Mouse (Mus musculus) lung, embryonic 14.5 days (tissue): ENCODE data around the gene Dgkh. TPM values are rescaled to one million over a fixed set of nuclear protein-coding genes. Genes with fewer than 3 reads are reported as not detected.

Source experiments
- ATAC-seq: fragments of 200-750 bp; cut with Nextera tagmentation; 2 replicates; pipeline ENCODE4 v1.8.0; 2017; ENCODE audit warnings: mild to moderate bottlenecking, moderate TSS enrichment, moderate library complexity; ENCODE audit not compliant: insufficient read depth
- DNase-seq: peaks from one replicate; pipeline ENCODE4 v3.0.0-alpha.2; 2015
- H3K27ac ChIP-seq: fragments of 300-500 bp; sonication (generic); 2 replicates; pipeline ENCODE4 v1.5.1; 2014; ENCODE audit warnings: low read depth, mild to moderate bottlenecking, moderate library complexity
- H3K27me3 ChIP-seq: fragments of 300-500 bp; sonication (generic); 2 replicates; pipeline ENCODE4 v1.6.1; 2014; ENCODE audit warnings: low read length, control low read depth; ENCODE audit not compliant: insufficient read depth
- H3K36me3 ChIP-seq: fragments of 300-500 bp; sonication (generic); 2 replicates; pipeline ENCODE4 v1.6.1; 2014; ENCODE audit warnings: control low read depth; ENCODE audit not compliant: insufficient read depth
- H3K4me1 ChIP-seq: fragments of 300-500 bp; sonication (generic); 2 replicates; pipeline ENCODE4 v1.6.1; 2014; ENCODE audit warnings: antibody characterized with exemption, control low read depth; ENCODE audit not compliant: insufficient read depth
- H3K4me2 ChIP-seq: fragments of 300-500 bp; sonication (generic); 2 replicates; pipeline ENCODE4 v1.6.1; 2014; ENCODE audit warnings: mild to moderate bottlenecking
- H3K4me3 ChIP-seq: fragments of 300-500 bp; sonication (generic); 2 replicates; pipeline ENCODE4 v1.5.1; 2014; ENCODE audit warnings: low read depth, low read length
- H3K9ac ChIP-seq: fragments of 300-500 bp; sonication (generic); 2 replicates; pipeline ENCODE4 v1.6.1; 2014
- H3K9me3 ChIP-seq: fragments of 300-500 bp; sonication (generic); 2 replicates; pipeline ENCODE4 v1.6.1; 2016; ENCODE audit warnings: low read depth, low read length, control low read depth
- CTCF ChIP-seq: IDR thresholded peaks from 2 replicates; pipeline ENCODE4 v1.5.1; 2016; ENCODE audit warnings: antibody characterized with exemption, low read depth
- WGBS: fragments of 180-500 bp; shearing (Covaris S2); extraction: QIAGEN DNeasy Blood & Tissue Kit; methylation state at CpG from one replicate; pipeline ENCODE4 v1.1.7; 2014; 5-methylcytosine and 5-hydroxymethylcytosine counted together
- polyA plus RNA-seq: library from polyadenylated mRNA; unstranded; fragments of >200 nt; fragmentation: Nextera tagmentation; extraction: Ambion mirVana; gene quantifications from 2 replicates; pipeline ENCODE4 v1.2.1, GENCODE M21; 2014

The Dgkh gene
- polyA plus RNA-seq, 1 experiment from 2014 or later = 3.4 TPM

GRCm38 (mm10) chr14:78702048-78702447 is 30.5 kb downstream of the Dgkh start:
- Histone ChIP-seq H3K27me3 (no peaks in the 10 kb centered on the region), H3K4me3 (no peak overlapping the region), H3K9me3 (no peaks in the 10 kb centered on the region), H3K27ac (no peak overlapping the region), H3K4me1 (peaks cover 9% of the 10 kb centered on the region), H3K4me2 (no peak overlapping the region), H3K36me3 (no peaks in the 10 kb centered on the region), H3K9ac (no peak overlapping the region)
- 28% methylated on average over 4 of the region's 4 CpGs for WGBS
- no peak for TF ChIP-seq CTCF
- ATAC-seq = peak; percentile 77
- peak; percentile 88 for DNase-seq

- no peaks in the 10 kb centered on the region for H3K27me3 ChIP-seq
- no peak for TF ChIP-seq CTCF
- H3K36me3 ChIP-seq = no peaks in the 10 kb centered on the region
- peak overlapping the region; percentile 22 for H3K27ac ChIP-seq
- H3K4me2 ChIP-seq = peak overlapping the region; percentile 40; the same call in 1 of the 2 replicates
- WGBS = 32% methylated on average over 8 of the region's 8 CpGs
- no peak for DNase-seq
- H3K9ac ChIP-seq = no peak overlapping the region
- no peaks in the 10 kb centered on the region for H3K9me3 ChIP-seq
- H3K4me3 ChIP-seq = no peak overlapping the region
- H3K4me1 ChIP-seq = peaks cover 9% of the 10 kb centered on the region
- ATAC-seq = peak; percentile 15; the same call in 1 of the 2 replicates
Observed at GRCm38 (mm10) chr14:78701501-78701900, 31.1 kb downstream of the Dgkh start.

- ATAC-seq = peak; percentile 84
- peak overlapping the region; percentile 22 for H3K27ac ChIP-seq
Observed at GRCm38 (mm10) chr14:78701087-78701486, 31.5 kb downstream of the Dgkh start.

GRCm38 (mm10) chr14:78699634-78700033 is 32.9 kb downstream of the Dgkh start:
- no peak for ATAC-seq
- no peak overlapping the region for H3K4me3 ChIP-seq
- H3K27ac ChIP-seq = no peak overlapping the region
- H3K27me3 ChIP-seq = no peaks in the 10 kb centered on the region
- H3K36me3 ChIP-seq = no peaks in the 10 kb centered on the region
- H3K9ac ChIP-seq = no peak overlapping the region
- WGBS = 73% methylated on average over 3 of the region's 3 CpGs
- no peak for DNase-seq
- no peak for TF ChIP-seq CTCF
- no peak overlapping the region for H3K4me2 ChIP-seq
- peaks cover 9% of the 10 kb centered on the region for H3K4me1 ChIP-seq
- no peaks in the 10 kb centered on the region for H3K9me3 ChIP-seq

More at GRCm38 (mm10) chr14:78701087-78701486, 31.5 kb downstream of the Dgkh start:
- 25% methylated on average over 9 of the region's 9 CpGs for WGBS
- H3K9ac ChIP-seq = no peak overlapping the region
- no peak overlapping the region for H3K4me3 ChIP-seq
- no peaks in the 10 kb centered on the region for H3K9me3 ChIP-seq
- peak overlapping the region; percentile 40; the same call in 1 of the 2 replicates for H3K4me2 ChIP-seq
- no peak for TF ChIP-seq CTCF
- H3K36me3 ChIP-seq = no peaks in the 10 kb centered on the region
- peaks cover 9% of the 10 kb centered on the region for H3K4me1 ChIP-seq
- no peaks in the 10 kb centered on the region for H3K27me3 ChIP-seq
- peak; percentile 83 for DNase-seq

GRCm38 (mm10) chr14:78699196-78699595 is 33.4 kb downstream of the Dgkh start:
- no peak overlapping the region for H3K27ac ChIP-seq
- no peak overlapping the region for H3K9ac ChIP-seq
- H3K4me3 ChIP-seq = no peak overlapping the region
- H3K4me2 ChIP-seq = no peak overlapping the region
- no peak for TF ChIP-seq CTCF
- peaks cover 9% of the 10 kb centered on the region for H3K4me1 ChIP-seq
- no peaks in the 10 kb centered on the region for H3K27me3 ChIP-seq
- DNase-seq = no peak
- H3K36me3 ChIP-seq = no peaks in the 10 kb centered on the region
- no peaks in the 10 kb centered on the region for H3K9me3 ChIP-seq
- ATAC-seq = no peak
- 79% methylated on average over 5 of the region's 5 CpGs for WGBS

- H3K9me3 ChIP-seq = no peaks in the 10 kb centered on the region
- ATAC-seq (no peak), DNase-seq (no peak)
- H3K4me3 ChIP-seq = no peak overlapping the region
- H3K9ac ChIP-seq = no peak overlapping the region
- H3K27me3 ChIP-seq = no peaks in the 10 kb centered on the region
- H3K4me2 ChIP-seq = no peak overlapping the region
- no peak for TF ChIP-seq CTCF
- H3K36me3 ChIP-seq = no peaks in the 10 kb centered on the region
- 88% methylated on average over 8 of the region's 8 CpGs for WGBS
- H3K4me1 ChIP-seq = peaks cover 5% of the 10 kb centered on the region; the same call in 1 of the 2 replicates
- H3K27ac ChIP-seq = no peak overlapping the region
Observed at GRCm38 (mm10) chr14:78694121-78694520, 38.5 kb downstream of the Dgkh start.

GRCm38 (mm10) chr14:78692602-78693001 is 40.0 kb downstream of the Dgkh start:
- peaks cover 5% of the 10 kb centered on the region; the same call in 1 of the 2 replicates for H3K4me1 ChIP-seq
- no peak for TF ChIP-seq CTCF
- WGBS = 36% methylated on average over 4 of the region's 4 CpGs
- H3K36me3 ChIP-seq = no peaks in the 10 kb centered on the region
- no peak overlapping the region for H3K4me3 ChIP-seq
- no peak overlapping the region for H3K4me2 ChIP-seq
- no peaks in the 10 kb centered on the region for H3K9me3 ChIP-seq
- DNase-seq (no peak), ATAC-seq (no peak)
- no peaks in the 10 kb centered on the region for H3K27me3 ChIP-seq
- no peak overlapping the region for H3K27ac ChIP-seq
- H3K9ac ChIP-seq = no peak overlapping the region
